Mouse (Mus musculus): ENCODE results near the gene Dppa5a. TPM values are rescaled to one million over a fixed set of nuclear protein-coding genes. Genes with fewer than 3 reads are reported as not detected.
A peak's percentile ranks its signal among the peaks of the same experiment; 100 is the strongest.
"Not testable (repeated sequence)": the region's sequence is repeated elsewhere in the genome, so short reads cannot be mapped to it uniquely, and the experiment has no call there.

Dppa5a gene
- polyA plus RNA-seq (2016; fragmentation: Nextera tagmentation; extraction: Ambion mirVana): not detected in 2 replicates

GRCm38 (mm10) chr9:78367959-78368358 lies at the start of gene Dppa5a:
Gene Dppa5a, minus strand, starts transcription at chr9:78368177.
- not testable (repeated sequence) for H3K9ac ChIP-seq; H3K4me2 ChIP-seq; ATAC-seq (ENCODE audit: insufficient number of reproducible peaks, low FRiP score); H3K9me3 ChIP-seq (replicated peaks); H3K36me3 ChIP-seq; H3K4me3 ChIP-seq; H3K27ac ChIP-seq (ENCODE audit: poor library complexity, severe bottlenecking); H3K27me3 ChIP-seq (replicated peaks); H3K4me1 ChIP-seq (replicated peaks)
- 81% methylated on average over 16 of the region's 16 CpGs for WGBS

GRCm38 (mm10) chr9:78401596-78401995 lies 33.6 kb upstream of the Dppa5a start:
- no peak overlapping the region for H3K9ac ChIP-seq
- no peaks in the 10 kb centered on the region for H3K4me1 ChIP-seq (replicated peaks)
- no peak overlapping the region for H3K4me2 ChIP-seq
- 84% methylated on average over 7 of the region's 7 CpGs for WGBS
- H3K27me3 ChIP-seq (replicated peaks): peaks cover 22% of the 10 kb centered on the region
- no peak overlapping the region for H3K4me3 ChIP-seq
- ATAC-seq (ENCODE audit: insufficient number of reproducible peaks, low FRiP score): no peak
- no peaks in the 10 kb centered on the region for H3K9me3 ChIP-seq (replicated peaks)
- H3K27ac ChIP-seq (ENCODE audit: poor library complexity, severe bottlenecking): no peak overlapping the region
- no peaks in the 10 kb centered on the region for H3K36me3 ChIP-seq

DNA sequence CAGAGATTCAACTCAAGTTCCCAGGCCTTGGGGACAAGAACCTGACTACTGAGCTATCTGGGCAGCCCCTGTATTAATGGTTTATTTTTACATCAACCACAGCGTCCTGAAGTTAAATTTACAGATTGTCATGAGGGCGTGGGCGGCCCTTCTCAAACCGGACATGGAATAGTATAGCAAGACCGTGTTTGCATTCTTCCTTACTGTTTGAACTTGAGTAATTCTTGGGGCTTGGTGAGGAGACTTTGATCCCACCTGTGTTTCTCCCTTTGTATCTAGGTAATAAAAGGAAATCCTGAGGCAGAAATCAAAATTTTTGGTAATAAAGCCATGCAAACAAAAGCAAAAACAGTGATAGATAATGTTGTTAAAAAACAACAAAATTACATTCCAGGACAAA lies 32.6 kb upstream of the Dppa5a start:
- H3K4me1 ChIP-seq (replicated peaks): peaks cover 4% of the 10 kb centered on the region
- no peak overlapping the region for H3K4me2 ChIP-seq
- no peak overlapping the region for H3K27ac ChIP-seq (ENCODE audit: poor library complexity, severe bottlenecking)
- H3K4me3 ChIP-seq: no peak overlapping the region
- H3K9ac ChIP-seq: no peak overlapping the region
- ATAC-seq (ENCODE audit: insufficient number of reproducible peaks, low FRiP score): no peak
- H3K36me3 ChIP-seq: no peaks in the 10 kb centered on the region
- H3K9me3 ChIP-seq (replicated peaks): no peaks in the 10 kb centered on the region
- WGBS: 73% methylated on average over 5 of the region's 5 CpGs
- peaks cover 32% of the 10 kb centered on the region for H3K27me3 ChIP-seq (replicated peaks)

- Histone ChIP-seq H3K9me3 (replicated peaks) (no peaks in the 10 kb centered on the region), H3K36me3 (no peaks in the 10 kb centered on the region), H3K9ac (no peak overlapping the region), H3K27ac (ENCODE audit: poor library complexity, severe bottlenecking) (no peak overlapping the region), H3K4me2 (peak overlapping the region; percentile 73), H3K4me3 (no peak overlapping the region; the same call in 1 of the 2 replicates), H3K27me3 (replicated peaks) (peaks cover 73% of the 10 kb centered on the region), H3K4me1 (replicated peaks) (peaks cover 4% of the 10 kb centered on the region)
- 49% methylated on average over 9 of the region's 9 CpGs for WGBS
- no peak for ATAC-seq (ENCODE audit: insufficient number of reproducible peaks, low FRiP score)
Measured at GRCm38 (mm10) chr9:78396517-78396916, 28.5 kb upstream of the Dppa5a start.

GRCm38 (mm10) chr9:78395630-78396351 lies 27.8 kb upstream of the Dppa5a start, which contains the start of gene Ddx43:
Gene Ddx43, plus strand, starts transcription at chr9:78395777.
- H3K9ac ChIP-seq: peak within 1 kb of the TSS; percentile 53; the same call in 1 of the 2 replicates
- WGBS: 3% methylated on average over 89 of the region's 93 CpGs
- H3K27ac ChIP-seq (ENCODE audit: poor library complexity, severe bottlenecking): no peak within 1 kb of the TSS
- H3K9me3 ChIP-seq (replicated peaks): no peaks in the 10 kb centered on the region
- H3K4me1 ChIP-seq (replicated peaks): peaks cover 4% of the 10 kb centered on the region
- H3K36me3 ChIP-seq: no peaks in the 10 kb centered on the region
- H3K4me2 ChIP-seq: peak within 1 kb of the TSS; percentile 73
- peak within 1 kb of the TSS; percentile 49 for H3K4me3 ChIP-seq
- H3K27me3 ChIP-seq (replicated peaks): peaks cover 80% of the 10 kb centered on the region
- ATAC-seq (ENCODE audit: insufficient number of reproducible peaks, low FRiP score): peak; percentile 78

DNA sequence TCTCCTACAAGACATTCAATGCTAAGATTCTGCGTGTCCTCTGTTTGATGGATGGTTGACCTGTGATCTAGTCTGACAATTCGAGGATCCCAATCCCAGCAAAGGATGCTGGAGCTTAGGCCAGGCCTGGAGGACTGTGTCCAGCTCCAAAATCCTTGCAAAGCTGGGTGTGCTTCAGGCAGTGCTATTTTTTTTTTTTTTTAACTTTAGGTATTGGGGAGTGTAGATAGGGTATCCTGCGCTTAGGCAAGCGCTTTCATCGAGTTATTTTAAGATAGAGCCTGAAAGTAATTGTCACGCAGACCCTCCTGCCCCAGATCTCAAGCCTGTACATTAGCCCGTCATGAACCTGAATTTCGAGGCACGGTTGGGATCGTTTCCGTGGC lies 27.3 kb upstream of the Dppa5a start:
- Histone ChIP-seq H3K27ac (ENCODE audit: poor library complexity, severe bottlenecking) (no peak overlapping the region), H3K4me2 (peak overlapping the region; percentile 73), H3K9me3 (replicated peaks) (no peaks in the 10 kb centered on the region), H3K36me3 (no peaks in the 10 kb centered on the region), H3K4me1 (replicated peaks) (peaks cover 4% of the 10 kb centered on the region), H3K27me3 (replicated peaks) (peaks cover 81% of the 10 kb centered on the region), H3K9ac (no peak overlapping the region), H3K4me3 (peak overlapping the region; percentile 49)
- ATAC-seq (ENCODE audit: insufficient number of reproducible peaks, low FRiP score): no peak; the same call in 1 of the 2 replicates
- 27% methylated on average over 11 of the region's 11 CpGs for WGBS

DNA sequence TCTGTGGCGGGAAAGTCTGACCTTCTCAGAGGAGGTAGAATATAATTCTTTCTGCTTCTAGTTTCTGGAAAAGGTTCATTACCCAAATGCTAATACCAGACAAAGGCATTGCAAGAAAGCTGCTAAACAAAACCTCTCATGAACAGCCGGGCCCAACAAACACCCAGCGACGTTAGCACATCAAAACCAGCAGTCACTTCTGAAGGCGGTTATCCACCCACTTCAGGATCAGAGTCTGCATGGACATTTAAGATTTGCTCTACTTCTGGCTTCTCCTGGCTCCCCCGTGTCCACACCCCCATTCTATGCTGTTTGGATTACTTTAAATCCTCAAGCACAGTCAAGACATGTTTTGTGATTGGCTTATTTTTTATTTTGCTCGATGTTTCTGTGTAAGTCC lies 26.6 kb upstream of the Dppa5a start:
- 60% methylated on average over 7 of the region's 7 CpGs for WGBS
- no peak overlapping the region for H3K9ac ChIP-seq
- H3K36me3 ChIP-seq: no peaks in the 10 kb centered on the region
- no peak overlapping the region for H3K27ac ChIP-seq (ENCODE audit: poor library complexity, severe bottlenecking)
- H3K4me2 ChIP-seq: no peak overlapping the region
- peaks cover 80% of the 10 kb centered on the region for H3K27me3 ChIP-seq (replicated peaks)
- H3K4me1 ChIP-seq (replicated peaks): peaks cover 4% of the 10 kb centered on the region
- ATAC-seq (ENCODE audit: insufficient number of reproducible peaks, low FRiP score): no peak
- H3K4me3 ChIP-seq: no peak overlapping the region
- no peaks in the 10 kb centered on the region for H3K9me3 ChIP-seq (replicated peaks)

- Histone ChIP-seq H3K9me3 (replicated peaks) (no peaks in the 10 kb centered on the region), H3K36me3 (no peaks in the 10 kb centered on the region), H3K27me3 (replicated peaks) (peaks cover 72% of the 10 kb centered on the region), H3K4me3 (no peak overlapping the region), H3K27ac (ENCODE audit: poor library complexity, severe bottlenecking) (no peak overlapping the region), H3K9ac (no peak overlapping the region), H3K4me2 (no peak overlapping the region), H3K4me1 (replicated peaks) (peaks cover 4% of the 10 kb centered on the region)
- 78% methylated on average over 10 of the region's 10 CpGs for WGBS
- ATAC-seq (ENCODE audit: insufficient number of reproducible peaks, low FRiP score): no peak
Measured at GRCm38 (mm10) chr9:78393741-78394140, 25.8 kb upstream of the Dppa5a start.

DNA sequence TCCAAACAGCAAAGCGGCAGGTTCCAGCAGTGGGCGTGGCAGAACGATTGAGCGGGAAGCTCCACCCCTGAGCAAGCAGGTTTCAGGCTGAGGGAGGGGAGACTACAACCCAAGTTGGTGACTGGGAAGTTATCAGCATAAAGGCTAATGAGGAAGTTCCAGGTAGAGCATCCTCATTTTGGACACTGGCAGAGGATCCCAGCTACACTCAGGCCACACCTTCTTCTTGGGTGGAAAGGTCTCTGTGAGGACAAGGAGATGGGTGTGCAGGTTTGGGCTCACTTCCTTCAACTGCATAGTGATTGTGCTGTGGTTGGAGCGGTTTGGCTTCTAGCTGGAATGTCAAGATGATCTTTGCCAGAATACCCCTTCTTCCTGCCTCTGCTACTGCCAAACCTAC lies 22.0 kb upstream of the Dppa5a start:
- Histone ChIP-seq H3K36me3 (no peaks in the 10 kb centered on the region), H3K4me3 (no peak overlapping the region), H3K4me1 (replicated peaks) (no peaks in the 10 kb centered on the region), H3K9ac (no peak overlapping the region), H3K27ac (ENCODE audit: poor library complexity, severe bottlenecking) (no peak overlapping the region), H3K27me3 (replicated peaks) (peaks cover 46% of the 10 kb centered on the region), H3K9me3 (replicated peaks) (no peaks in the 10 kb centered on the region), H3K4me2 (no peak overlapping the region)
- ATAC-seq (ENCODE audit: insufficient number of reproducible peaks, low FRiP score): no peak
- 32% methylated on average over 5 of the region's 5 CpGs for WGBS

DNA sequence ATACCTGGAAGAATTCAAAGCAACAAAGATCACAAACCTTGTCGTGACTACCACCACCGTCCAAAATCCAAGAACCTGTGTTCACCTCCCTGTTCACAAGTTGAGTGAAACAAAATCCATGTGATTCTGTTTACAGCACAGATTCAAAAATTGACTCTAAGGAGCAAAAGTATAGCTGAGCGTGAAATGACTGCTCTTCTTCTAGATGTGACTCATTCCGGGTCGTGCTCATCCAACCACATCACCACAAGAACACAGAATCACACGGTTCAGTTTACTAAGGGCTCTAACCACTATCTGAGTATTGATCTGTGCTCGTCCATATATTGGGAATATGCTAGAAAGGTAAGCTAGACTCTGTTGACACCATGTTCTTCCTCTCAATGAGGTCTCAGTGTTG lies 19.0 kb upstream of the Dppa5a start:
- H3K4me3 ChIP-seq: no peak overlapping the region
- no peaks in the 10 kb centered on the region for H3K4me1 ChIP-seq (replicated peaks)
- H3K27ac ChIP-seq (ENCODE audit: poor library complexity, severe bottlenecking): no peak overlapping the region
- no peaks in the 10 kb centered on the region for H3K36me3 ChIP-seq
- no peak overlapping the region for H3K4me2 ChIP-seq
- ATAC-seq (ENCODE audit: insufficient number of reproducible peaks, low FRiP score): no peak
- no peaks in the 10 kb centered on the region for H3K9me3 ChIP-seq (replicated peaks)
- peaks cover 15% of the 10 kb centered on the region for H3K27me3 ChIP-seq (replicated peaks)
- H3K9ac ChIP-seq: no peak overlapping the region
- 78% methylated on average over 7 of the region's 7 CpGs for WGBS

GRCm38 (mm10) chr9:78385893-78386292 lies 17.9 kb upstream of the Dppa5a start:
- Histone ChIP-seq H3K4me3 (no peak overlapping the region), H3K4me2 (no peak overlapping the region), H3K9ac (no peak overlapping the region), H3K36me3 (no peaks in the 10 kb centered on the region), H3K27ac (ENCODE audit: poor library complexity, severe bottlenecking) (no peak overlapping the region), H3K27me3 (replicated peaks) (peaks cover 5% of the 10 kb centered on the region), H3K9me3 (replicated peaks) (no peaks in the 10 kb centered on the region), H3K4me1 (replicated peaks) (no peaks in the 10 kb centered on the region)
- WGBS: 56% methylated on average over 3 of the region's 3 CpGs
- no peak for ATAC-seq (ENCODE audit: insufficient number of reproducible peaks, low FRiP score)

Measured in heart, embryonic 12.5 days (tissue).